Mouse (Mus musculus) cortical plate, adult 2 months (tissue): ENCODE measurements around the gene Pcsk6.

Experiments
- CTCF ChIP-seq: fragments of 200-500 bp; IDR thresholded peaks from 2 replicates; pipeline ENCODE4 v1.5.1; 2011; ENCODE audit warnings: mild to moderate bottlenecking, control low read depth, low read length; ENCODE audit not compliant: insufficient read depth; ENCODE audit errors: extremely low read depth
- POLR2A ChIP-seq: fragments of 200-500 bp; IDR thresholded peaks from 2 replicates; pipeline ENCODE4 v1.6.1; 2011; ENCODE audit warnings: mild to moderate bottlenecking, low read length, control low read depth; ENCODE audit not compliant: insufficient read depth; ENCODE audit errors: extremely low read depth

DNA sequence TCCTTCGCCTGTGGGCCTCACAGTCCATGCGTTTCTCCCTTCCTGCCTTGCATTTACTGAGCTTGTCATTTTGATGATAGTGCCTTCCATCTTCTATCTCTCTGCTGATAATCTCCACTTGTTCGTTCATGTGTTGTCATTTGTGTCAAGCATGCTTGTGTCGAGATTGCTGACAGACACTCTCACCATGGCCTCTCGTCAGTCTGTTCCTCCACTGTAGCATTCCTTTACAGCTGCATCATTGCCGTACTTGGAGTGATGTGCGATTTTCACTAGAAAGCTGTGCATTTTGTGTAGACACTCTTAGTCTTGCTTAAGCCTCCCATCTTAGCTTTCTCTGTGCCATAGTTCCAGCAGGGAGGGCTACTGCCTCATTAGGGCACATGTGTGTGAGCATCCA is 79.5 kb downstream of the Pcsk6 start:
- TF ChIP-seq CTCF (no peak), POLR2A (no peak)
